Mouse (Mus musculus): ENCODE results near the gene Dpf1.

The Dpf1 gene

GRCm38 (mm10) chr7:29309749-29310148 is 6.0 kb downstream of the Dpf1 start:
- no peak for DNase-seq (ENCODE audit: low spot score in 2 of 2)

- DNase-seq (ENCODE audit: low spot score in 2 of 2), result peak in 1 of 2 experiments; percentile 66
These were observed 9.3 kb downstream of the Dpf1 start for GRCm38 (mm10) chr7:29313051-29313450.

- no peak for DNase-seq (ENCODE audit: low spot score in 2 of 2)
These were observed 10.0 kb downstream of the Dpf1 start for GRCm38 (mm10) chr7:29313572-29314261.

DNA sequence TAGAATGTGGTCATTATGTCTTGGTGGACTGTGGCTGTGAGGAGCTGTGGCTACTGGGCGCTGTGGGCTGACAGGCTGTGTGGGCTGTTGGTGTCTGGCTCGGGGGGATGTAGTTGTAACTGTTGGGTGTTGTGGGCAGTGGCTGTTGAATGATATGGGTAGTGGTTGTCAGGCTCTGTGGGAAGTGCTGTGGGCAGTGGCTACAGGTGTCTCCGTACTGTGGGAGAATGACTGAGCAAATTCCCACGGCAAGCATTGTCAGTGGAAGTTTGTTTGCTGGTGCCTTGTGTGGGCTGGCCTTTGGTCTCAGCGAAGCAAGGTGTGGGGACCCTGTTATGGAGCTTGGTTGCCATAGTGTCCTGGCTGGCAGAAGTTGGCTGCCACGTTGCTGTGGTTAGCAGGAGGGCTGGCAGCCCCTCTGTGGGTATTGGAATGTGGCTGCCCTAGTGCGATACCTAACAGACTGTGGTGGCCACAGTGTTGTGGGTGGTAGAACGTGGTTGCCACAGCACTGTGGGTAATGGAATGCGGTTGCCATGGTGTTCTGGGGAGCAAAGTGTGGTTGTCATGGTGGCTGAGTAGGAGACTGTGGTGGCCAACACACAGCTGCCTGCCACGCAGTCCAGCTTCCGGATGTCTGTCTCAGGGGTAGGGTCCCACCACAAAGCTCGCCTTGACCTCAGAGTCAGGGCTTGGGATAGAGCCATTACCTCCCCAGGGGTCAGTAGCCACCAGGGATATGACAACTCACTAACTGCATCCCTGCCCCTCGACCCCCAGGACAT is 11.3 kb downstream of the Dpf1 start:
- DNase-seq (ENCODE audit: low spot score in 2 of 2), result peak in 1 of 2 experiments; percentile 78

DNA sequence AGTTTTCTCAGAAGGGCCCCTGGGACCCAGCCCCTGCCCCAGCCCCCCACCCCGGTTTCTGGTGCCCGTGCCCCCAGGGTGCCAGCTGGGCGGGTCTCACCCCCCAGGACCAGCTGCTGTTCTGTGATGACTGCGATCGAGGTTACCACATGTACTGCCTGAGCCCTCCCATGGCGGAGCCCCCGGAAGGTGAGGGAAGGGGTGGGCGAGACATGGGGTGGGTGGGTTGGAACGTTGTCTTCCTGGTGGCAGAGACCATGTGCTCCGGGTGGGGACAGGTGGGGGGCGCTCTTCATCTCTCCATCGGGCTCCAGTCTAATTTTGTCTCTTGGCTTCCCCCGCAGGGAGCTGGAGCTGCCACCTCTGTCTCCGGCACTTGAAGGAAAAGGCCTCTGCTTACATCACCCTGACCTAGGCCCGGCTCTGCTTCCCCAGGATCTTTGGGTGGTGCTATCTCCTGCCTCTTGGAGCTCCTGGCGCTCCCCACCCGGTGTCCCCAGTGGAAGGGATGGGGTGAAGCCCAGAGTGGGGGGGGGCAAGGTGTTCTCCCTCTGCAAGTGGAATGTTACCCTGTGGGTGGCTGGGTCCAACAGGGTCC is 12.5 kb downstream of the Dpf1 start:
- peak in 1 of 2 experiments; percentile 59 for DNase-seq (ENCODE audit: low spot score in 2 of 2)

DNA sequence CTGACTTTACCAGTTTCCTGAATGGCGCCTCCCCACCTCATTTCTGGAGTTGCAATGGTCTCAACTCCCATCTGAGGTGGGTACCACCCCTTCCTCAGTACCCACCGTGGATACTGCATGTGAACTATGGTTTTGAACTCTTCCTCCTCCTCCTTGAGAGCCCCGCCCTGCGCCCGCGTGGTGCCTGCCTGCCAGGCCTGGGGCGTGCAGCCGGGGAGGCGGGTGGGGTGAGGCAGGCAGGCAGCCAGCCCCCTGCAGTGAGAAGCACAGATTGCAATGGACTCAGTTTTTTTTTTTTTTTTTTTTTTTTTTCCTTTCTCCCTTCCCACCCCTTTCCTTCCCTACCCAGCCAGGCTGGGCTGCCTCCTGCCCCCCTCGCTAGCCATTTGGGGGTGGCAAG is 13.2 kb downstream of the Dpf1 start:
- peak in 1 of 2 experiments; percentile 73 for DNase-seq (ENCODE audit: low spot score in 2 of 2)

DNA sequence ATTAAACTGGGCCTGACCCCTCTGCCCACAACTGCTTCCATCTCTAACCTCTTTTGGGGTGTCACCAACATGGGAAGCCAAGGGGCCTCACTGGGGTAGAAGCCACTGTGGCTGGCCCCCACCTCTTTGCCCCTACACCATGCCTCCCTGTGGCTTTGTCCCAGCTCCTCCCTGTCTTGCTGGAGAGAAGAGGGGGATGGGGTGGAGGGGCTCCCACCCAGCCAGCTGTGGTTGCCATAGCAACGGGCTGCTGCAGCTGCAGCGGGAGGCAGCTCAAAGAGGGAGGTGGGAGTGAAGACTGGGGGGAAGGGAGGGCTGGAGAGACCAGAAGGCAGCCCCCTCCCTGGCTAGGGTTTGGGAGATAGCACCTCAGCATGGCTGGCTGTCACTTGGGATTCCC is 13.8 kb downstream of the Dpf1 start:
- no peak for DNase-seq (ENCODE audit: low spot score in 2 of 2)

DNA sequence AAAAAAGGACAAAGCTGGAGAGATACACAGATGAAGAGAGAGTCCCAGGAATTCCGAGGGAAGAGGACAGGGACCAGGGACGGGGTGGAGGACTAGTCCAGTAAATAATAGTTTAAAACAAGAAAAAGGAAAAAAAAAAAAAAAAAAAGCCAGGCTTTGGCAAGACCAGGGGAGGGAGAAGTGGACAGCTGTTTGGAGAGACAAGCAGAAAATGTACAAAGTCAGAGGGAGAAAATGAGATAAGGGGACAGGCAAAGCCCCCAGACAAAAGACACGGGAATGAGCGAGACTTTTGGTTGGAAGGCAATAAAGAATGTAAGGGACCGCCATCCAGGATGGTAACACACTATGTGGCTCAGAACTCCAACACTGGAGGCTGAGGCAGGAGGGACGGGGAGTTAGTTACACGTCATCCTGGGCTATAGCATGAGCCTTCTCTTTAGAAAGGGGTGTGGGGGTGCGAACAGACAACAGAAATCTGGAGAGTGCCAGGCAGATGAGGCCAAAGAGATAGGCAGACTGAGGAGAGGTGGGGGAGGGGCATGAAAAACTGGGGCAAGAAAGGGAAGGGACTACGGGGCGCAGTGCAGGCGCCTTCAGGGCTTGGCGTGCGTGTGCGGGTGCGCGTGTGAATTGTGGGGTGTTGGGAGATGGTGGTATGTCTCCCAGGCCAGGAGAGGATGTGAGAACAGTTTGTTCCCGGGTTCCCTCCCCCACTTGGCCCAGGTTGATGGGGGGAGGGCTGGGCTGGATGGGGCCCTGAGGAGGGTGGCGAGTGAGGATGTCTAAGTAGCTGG is 14.6 kb downstream of the Dpf1 start:
- DNase-seq (ENCODE audit: low spot score in 2 of 2), result peak in 1 of 2 experiments; percentile 67

DNA sequence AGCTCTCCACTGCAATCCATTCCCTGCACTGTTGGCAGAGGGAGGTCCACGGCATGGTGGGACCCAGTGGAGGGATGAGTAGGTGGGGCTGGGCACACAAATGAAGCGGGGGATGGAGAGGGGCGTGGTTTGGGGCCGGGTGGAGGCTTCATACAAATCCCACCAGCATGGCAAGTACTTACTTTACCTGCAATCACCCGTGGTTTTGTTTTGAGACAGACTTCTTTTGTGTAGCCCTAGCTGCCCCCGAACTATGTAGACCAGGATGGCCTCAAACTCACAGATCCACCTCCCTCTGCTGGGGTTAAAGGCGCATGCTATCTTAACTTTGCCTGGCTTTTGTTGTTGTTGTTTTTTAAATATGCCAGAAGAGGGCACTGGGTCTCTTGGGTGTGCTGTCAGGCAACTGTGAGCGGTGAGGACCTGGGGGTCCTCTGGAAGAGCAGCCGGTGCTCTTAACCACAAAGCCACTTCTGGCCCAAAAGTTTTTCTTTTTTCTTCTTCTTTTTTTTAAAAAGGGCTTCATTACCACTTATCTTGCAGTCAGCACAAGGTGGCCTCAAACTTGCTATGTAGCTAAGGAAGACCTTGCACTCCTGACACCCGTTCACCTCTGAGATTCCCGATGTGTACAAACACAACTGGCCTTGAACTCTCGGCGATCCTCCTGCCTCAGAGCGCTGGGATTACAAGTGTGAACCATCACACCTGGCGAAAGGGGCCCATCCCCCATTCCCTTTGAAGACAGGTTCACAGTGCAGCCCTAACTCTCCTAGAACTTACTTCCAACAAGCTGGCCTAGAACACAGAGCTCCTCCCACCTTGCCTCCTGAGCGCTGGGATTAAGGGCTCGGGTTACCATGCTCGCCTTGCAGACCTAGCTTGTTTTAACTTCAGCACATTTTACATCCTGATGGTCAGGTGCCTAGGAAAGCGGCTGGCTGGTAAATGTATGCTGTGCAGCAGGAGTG is 15.9 kb downstream of the Dpf1 start:
- DNase-seq (ENCODE audit: low spot score in 2 of 2), result no peak

DNA sequence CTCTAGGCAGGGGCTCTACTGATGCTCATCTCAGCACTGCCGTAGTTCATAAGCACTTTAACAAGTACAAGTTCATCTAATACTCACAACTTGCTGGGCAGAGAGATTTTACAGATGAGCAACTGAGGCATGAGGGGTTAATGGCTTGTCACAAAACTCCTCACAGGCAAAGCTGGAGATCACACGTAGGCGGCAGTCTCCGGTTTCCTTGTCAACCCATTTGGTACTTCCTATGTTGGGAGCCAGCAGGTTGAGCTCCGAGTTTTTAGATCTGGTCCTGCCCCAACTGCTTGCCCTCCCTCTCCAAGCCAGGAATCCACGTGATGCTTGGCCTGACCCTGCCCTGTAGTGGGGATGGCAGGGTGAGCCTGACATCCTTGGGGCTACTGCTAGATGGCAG is 23.3 kb downstream of the Dpf1 start:
- DNase-seq (ENCODE audit: low spot score in 2 of 2), result no peak

- no peak for DNase-seq (ENCODE audit: low spot score in 2 of 2)
These were observed 25.2 kb downstream of the Dpf1 start for GRCm38 (mm10) chr7:29328984-29329383.

DNA sequence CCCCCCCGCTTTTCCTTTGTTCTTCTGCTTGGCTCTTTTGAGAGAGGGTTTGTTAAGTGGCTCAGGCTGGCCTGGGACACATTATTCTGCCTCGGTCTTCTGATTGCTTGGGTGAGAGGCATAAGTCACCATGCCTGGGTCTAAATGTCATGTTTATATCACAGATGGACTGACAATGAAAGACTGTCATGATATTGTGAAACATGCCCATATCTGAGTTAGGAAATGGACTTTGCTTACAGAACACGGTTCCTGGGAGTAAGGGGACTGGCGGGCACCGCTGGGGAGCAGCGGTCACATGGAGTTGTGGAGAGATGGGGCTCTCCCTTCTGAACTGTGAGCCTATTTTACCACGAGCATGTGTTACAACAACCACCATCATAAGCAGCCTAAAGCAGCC is 30.4 kb downstream of the Dpf1 start:
- DNase-seq (ENCODE audit: low spot score in 2 of 2), result no peak

DNA sequence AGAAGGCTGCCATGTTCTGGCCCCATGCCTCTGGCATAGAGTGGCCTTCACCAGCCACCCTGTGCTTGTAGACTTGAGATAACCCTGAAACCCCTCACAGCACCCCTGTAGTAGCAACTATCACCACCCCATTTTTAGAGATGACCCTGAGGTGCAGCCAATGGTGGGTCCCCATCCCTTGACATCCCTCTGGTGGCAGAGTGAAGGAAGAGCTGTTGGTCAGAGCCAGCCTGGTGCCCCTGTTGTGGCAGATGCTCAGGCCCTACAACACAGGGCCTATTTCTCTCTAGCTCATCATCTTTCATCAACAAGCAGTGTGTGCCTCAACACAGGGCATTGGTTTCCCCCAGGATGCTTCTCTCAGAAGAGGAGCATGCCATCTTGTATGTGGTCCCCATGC is 31.5 kb downstream of the Dpf1 start:
- DNase-seq (ENCODE audit: low spot score in 2 of 2), result no peak

DNA sequence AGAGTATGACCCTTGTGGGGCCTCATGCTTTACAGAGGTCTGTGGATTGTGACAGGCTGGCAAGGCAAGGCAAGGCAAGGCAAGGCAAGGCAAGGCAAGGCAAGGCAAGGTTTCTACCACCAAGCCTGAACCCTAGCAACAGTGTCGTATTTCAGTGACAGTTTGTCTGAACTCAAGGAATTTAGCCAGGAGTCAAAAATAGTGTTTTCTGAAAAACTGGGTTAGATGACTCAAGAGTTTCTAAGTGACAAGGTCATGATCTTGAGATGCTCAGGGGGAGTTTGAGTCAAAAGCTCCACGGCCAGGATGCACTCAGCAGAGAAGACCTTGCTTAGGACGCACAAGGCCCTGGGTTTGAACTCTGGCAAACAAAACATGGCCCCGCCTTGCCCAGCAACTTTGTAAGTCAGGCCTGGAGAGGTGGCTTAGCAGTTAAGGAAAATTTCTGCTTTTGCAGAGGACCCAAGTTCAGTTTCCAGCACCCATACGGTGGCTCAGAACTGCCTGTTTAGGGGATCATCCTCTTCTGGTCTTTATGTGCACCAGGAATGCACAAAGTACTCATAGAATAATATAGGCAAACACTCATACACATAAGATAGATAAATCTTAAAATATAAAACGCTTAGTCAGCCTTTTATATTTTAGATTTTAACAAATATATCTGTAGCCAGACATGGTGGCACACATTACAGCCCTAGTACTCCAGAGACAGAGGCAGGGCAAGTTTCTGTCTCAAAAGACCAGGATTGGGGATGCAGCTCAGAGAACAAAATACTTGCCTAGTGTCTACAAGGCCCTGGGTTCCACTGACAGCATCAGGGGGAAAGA is 32.3 kb downstream of the Dpf1 start:
- DNase-seq (ENCODE audit: low spot score in 2 of 2), result no peak

DNA sequence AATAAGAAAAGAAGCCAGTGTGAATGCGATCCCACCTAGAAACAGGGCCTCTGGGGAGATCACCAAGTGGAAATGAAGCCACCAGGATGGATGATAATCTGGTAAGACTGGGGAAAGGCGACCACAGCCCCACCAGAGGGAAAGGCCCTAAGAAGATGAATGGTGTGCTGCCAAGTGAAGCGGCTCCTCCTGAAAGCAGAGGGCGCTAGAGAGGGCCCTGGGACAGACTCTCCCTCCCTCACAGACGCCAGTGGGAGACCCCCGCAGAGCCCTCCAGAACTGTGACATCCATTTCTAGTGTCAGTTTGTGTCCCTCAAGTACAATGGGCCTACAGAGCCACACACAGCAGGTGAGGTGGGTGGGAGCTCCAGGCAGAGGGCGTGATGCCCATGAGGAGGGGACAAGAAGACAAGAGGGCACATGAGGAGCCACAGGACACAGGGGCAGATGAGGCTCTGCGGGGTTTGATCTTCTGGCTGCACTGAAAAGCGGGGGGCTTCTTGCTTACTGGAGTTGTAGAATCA is 33.1 kb downstream of the Dpf1 start:
- DNase-seq (ENCODE audit: low spot score in 2 of 2), result no peak

DNA sequence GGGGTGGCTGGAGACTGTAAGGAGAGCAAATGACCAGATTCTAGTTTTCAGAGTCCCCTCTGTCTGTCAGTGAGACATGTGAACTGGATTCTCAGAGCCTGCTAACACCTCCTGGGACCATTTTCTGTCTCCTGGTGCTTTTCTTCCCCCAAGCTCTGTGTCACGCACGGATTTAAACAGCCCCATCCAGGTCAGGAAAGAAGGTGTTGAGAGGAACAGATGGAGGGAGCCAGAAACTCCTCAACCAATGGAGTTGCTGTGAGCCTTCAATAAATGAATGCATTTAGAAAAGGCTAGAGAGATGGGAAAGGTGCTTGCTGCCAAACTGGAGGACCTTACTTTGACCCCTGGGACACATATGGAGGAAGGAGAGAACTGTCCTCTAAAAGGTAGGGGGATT is 34.0 kb downstream of the Dpf1 start:
- DNase-seq (ENCODE audit: low spot score in 2 of 2), result no peak

GRCm38 (mm10) chr7:29338351-29338919 is 34.7 kb downstream of the Dpf1 start:
- no peak for DNase-seq (ENCODE audit: low spot score in 2 of 2)

GRCm38 (mm10) chr7:29338984-29339679 is 35.4 kb downstream of the Dpf1 start:
- no peak for DNase-seq (ENCODE audit: low spot score in 2 of 2)

GRCm38 (mm10) chr7:29340247-29340646 is 36.5 kb downstream of the Dpf1 start:
- DNase-seq (ENCODE audit: low spot score in 2 of 2), result no peak

Data from left cerebral cortex, adult 9 months (tissue).